Mouse (Mus musculus) liver, postnatal 0 days (tissue): Measurements from ENCODE around the gene Gm5901.

Source experiments
- CTCF ChIP-seq: sonication (generic); IDR thresholded peaks from 2 replicates; pipeline ENCODE4 v1.5.1; 2016; ENCODE audit warnings: antibody characterized with exemption, low read depth
- EP300 ChIP-seq: IDR thresholded peaks from 2 replicates; pipeline ENCODE4 v1.6.1; 2016; ENCODE audit warnings: antibody characterized with exemption, low read depth, mild to moderate bottlenecking

DNA sequence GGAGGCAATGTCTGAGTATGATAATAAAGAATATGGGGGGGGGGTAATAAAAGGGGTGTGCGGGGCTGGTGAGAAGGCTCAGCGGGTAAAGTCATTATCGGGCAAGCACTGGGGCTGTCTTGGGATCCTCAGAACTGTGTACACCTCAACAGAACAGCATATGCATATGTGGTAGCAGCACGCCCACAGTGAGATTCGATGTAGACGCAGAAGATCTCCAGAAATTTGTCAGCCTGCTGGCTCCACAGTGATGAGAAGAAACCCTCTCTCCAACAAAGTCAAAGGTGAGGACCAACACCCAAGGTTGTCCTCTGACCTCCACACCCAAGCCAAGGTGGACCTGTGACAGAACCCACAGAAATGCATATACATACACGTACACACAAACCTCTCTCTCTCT lies 41.7 kb downstream of the Gm5901 start:
- TF ChIP-seq CTCF (no peak), EP300 (no peak)
